Mouse (Mus musculus): ENCODE data around the gene Defb20.

- TF ChIP-seq MAFK (IDR thresholded peaks at IDR 0.05; ENCODE audit: insufficient read depth, low read depth, low read length) (no peak), ZC3H11A (IDR thresholded peaks at IDR 0.05; ENCODE audit: borderline replicate concordance, low read depth, low read length) (no peak), CHD2 (IDR thresholded peaks at IDR 0.05; ENCODE audit: low read depth, low read length) (no peak)
These were observed 40.4 kb upstream of the Defb20 start for GRCm38 (mm10) chr2:152436405-152436901.

Measured in ES-E14 (cell line).